Mouse (Mus musculus) stomach, postnatal 0 days (tissue): ENCODE measurements around the gene Ankrd26. TPM values are rescaled to one million over a fixed set of nuclear protein-coding genes. Genes with fewer than 3 reads are reported as not detected.
"Not testable (repeated sequence)": the region's sequence is repeated elsewhere in the genome, so short reads cannot be mapped to it uniquely, and the experiment has no call there.

Source experiments
- ATAC-seq: fragments of 200-750 bp; cut with Nextera tagmentation; 2 replicates; pipeline ENCODE4 v1.8.0; 2017; ENCODE audit not compliant: low FRiP score, low TSS enrichment
- DNase-seq: peaks from one replicate; pipeline ENCODE4 v3.0.0-alpha.2; 2016; ENCODE audit warnings: low spot score
- H3K27ac ChIP-seq: fragments of 300-500 bp; sonication (generic); replicated peaks from 2 replicates; pipeline ENCODE4 v1.5.1; 2014; ENCODE audit warnings: mild to moderate bottlenecking, control low read depth
- H3K27me3 ChIP-seq: fragments of 300-500 bp; sonication (generic); 2 replicates; pipeline ENCODE4 v1.6.1; 2014; ENCODE audit warnings: low read length; ENCODE audit not compliant: control insufficient read depth, insufficient read depth
- H3K36me3 ChIP-seq: fragments of 300-500 bp; sonication (generic); 2 replicates; pipeline ENCODE4 v1.6.1; 2014; ENCODE audit warnings: low read length, mixed read lengths; ENCODE audit not compliant: control insufficient read depth, insufficient read depth
- H3K4me1 ChIP-seq: fragments of 300-500 bp; sonication (generic); replicated peaks from 2 replicates; pipeline ENCODE4 v1.6.1; 2014; ENCODE audit warnings: antibody characterized with exemption; ENCODE audit not compliant: control insufficient read depth, insufficient read depth
- H3K4me2 ChIP-seq: fragments of 300-500 bp; sonication (generic); replicated peaks from 2 replicates; pipeline ENCODE4 v1.6.1; 2014; ENCODE audit warnings: low read depth, mild to moderate bottlenecking, control low read depth, moderate library complexity
- H3K4me3 ChIP-seq: fragments of 300-500 bp; sonication (generic); 2 replicates; pipeline ENCODE4 v1.5.1; 2014; ENCODE audit warnings: low read depth, low read length, control low read depth
- H3K9ac ChIP-seq: fragments of 300-500 bp; sonication (generic); 2 replicates; pipeline ENCODE4 v1.6.1; 2014; ENCODE audit warnings: mild to moderate bottlenecking, low read length, control low read depth, mixed read lengths
- H3K9me3 ChIP-seq: fragments of 300-500 bp; sonication (generic); 2 replicates; pipeline ENCODE4 v1.6.1; 2016; ENCODE audit warnings: low read length; ENCODE audit not compliant: control insufficient read depth
- CTCF ChIP-seq: IDR thresholded peaks from 2 replicates; pipeline ENCODE4 v1.5.1; 2016; ENCODE audit warnings: antibody characterized with exemption, low read depth, mild to moderate bottlenecking, moderate library complexity
- EP300 ChIP-seq: optimal IDR thresholded peaks from 2 replicates; pipeline ENCODE3; 2016; ENCODE audit warnings: antibody characterized with exemption
- WGBS: fragments of 180-500 bp; shearing (Covaris S2); extraction: QIAGEN DNeasy Blood & Tissue Kit; methylation state at CpG from one replicate; pipeline ENCODE4 v1.1.7; 2014; 5-methylcytosine and 5-hydroxymethylcytosine counted together
- polyA plus RNA-seq: library from polyadenylated mRNA; unstranded; fragments of >200 nt; fragmentation: Nextera tagmentation; extraction: Ambion mirVana; gene quantifications from 2 replicates; pipeline ENCODE4 v1.2.1, GENCODE M21; 2015

Ankrd26 gene
- polyA plus RNA-seq, 1 experiment from 2014 or later: 4.4 TPM

DNA sequence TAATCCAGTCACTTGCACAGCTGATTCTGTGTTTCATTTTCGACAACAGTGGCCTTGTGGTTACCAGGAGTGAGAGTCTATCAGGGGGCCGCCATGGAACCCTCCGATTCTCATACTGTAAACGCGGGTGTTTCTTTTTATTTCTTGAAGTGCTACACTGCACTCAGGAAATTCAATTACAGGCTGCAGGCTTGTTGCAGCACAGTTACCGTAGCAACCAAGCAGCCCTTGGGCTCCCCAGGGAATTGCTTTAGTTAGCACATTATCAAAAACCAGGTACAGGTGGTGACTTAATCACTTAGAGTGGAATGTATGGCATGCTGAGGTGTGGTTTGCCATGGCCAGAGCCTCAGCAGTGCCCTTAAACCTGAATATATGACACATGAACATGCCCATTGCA lies 12.3 kb upstream of the Ankrd26 start:
- no peak for TF ChIP-seq EP300
- TF ChIP-seq CTCF: no peak
- Histone ChIP-seq H3K4me2 (no peak overlapping the region), H3K4me3 (no peak overlapping the region), H3K27me3 (no peaks in the 10 kb centered on the region), H3K9ac (no peak overlapping the region), H3K36me3 (no peaks in the 10 kb centered on the region), H3K27ac (no peak overlapping the region), H3K9me3 (no peaks in the 10 kb centered on the region), H3K4me1 (no peaks in the 10 kb centered on the region)
- no peak for DNase-seq
- no peak for ATAC-seq
- 76% methylated on average over 6 of the region's 6 CpGs for WGBS

DNA sequence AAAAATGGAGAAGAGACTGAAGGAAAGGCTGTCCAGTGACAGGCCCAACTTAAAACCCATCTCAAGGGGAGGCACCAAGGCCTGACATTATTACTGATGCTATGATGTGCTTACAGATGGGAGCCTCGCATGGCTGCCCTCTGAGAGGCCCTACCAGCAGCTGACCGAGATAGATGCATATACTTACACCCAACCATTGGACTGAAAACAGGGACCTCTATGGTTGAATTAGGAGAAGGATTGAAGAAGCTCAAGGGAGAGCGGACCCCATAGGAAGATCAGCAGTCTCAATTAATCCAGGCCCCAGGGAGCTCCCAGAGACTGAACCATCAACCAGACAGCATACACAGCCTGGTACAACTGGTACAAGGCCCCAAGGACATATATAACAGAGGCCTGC lies 5.8 kb upstream of the Ankrd26 start:
- Histone ChIP-seq H3K27me3 (no peaks in the 10 kb centered on the region), H3K36me3 (no peaks in the 10 kb centered on the region), H3K9me3 (no peaks in the 10 kb centered on the region), H3K4me1 (no peaks in the 10 kb centered on the region; the same call in 1 of the 2 replicates), H3K4me2 (no peak overlapping the region), H3K9ac (no peak overlapping the region), H3K4me3 (no peak overlapping the region), H3K27ac (no peak overlapping the region)
- ATAC-seq (no peak), DNase-seq (no peak)
- TF ChIP-seq EP300: no peak
- no peak for TF ChIP-seq CTCF
- WGBS: 92% methylated on average over 3 of the region's 3 CpGs

DNA sequence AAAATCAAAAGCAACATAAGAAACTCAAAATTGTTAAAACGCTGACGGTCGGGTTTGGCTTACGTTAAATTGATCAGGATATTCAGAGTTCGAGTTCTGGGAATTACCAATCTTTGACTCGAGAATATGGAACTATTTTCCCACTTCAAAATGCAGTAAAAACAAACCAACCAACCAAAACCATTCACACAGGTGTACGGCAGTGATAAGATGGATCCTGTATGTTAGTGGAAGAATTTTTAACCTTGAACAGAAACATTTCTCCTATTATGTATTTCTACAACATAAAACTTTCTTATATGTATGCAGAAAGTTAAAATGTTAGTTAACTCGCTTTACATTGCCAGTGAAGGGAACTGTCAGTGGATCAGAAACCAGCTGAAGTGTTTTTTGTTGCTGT lies 801 bp downstream of the Ankrd26 start:
- H3K9ac ChIP-seq: peak overlapping the region; percentile 81; the same call in 1 of the 2 replicates

DNA sequence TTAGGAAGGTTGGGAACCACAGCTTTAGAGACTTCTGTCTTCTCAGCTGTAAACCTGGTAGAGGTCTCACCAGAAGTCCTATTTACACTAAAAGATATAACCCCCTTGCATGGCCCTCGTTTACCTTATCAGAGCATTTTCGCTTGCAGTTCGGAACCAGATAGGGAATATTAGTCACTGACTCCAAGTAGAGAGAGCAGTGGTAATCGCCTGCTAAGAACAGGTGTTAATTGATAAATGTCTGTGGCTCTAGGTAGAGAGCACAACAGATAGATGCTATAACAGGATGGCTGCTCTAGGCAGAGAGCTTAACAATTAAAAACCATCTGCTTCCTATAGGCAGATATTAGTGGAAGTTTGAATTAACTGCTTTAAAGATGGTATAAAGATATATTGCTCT lies 23.4 kb downstream of the Ankrd26 start:
- H3K36me3 ChIP-seq: peaks cover 2% of the 10 kb centered on the region; the same call in 1 of the 2 replicates

More for the DNA sequence above, 801 bp downstream of the Ankrd26 start:
- ATAC-seq: no peak
- Histone ChIP-seq H3K4me3 (peak overlapping the region; percentile 74), H3K27ac (no peak overlapping the region), H3K4me1 (no peaks in the 10 kb centered on the region; the same call in 1 of the 2 replicates), H3K9me3 (no peaks in the 10 kb centered on the region), H3K27me3 (no peaks in the 10 kb centered on the region), H3K4me2 (peak overlapping the region; percentile 98), H3K36me3 (peaks cover 7% of the 10 kb centered on the region)
- TF ChIP-seq CTCF (no peak), EP300 (no peak)
- 73% methylated on average over 8 of the region's 8 CpGs for WGBS
- DNase-seq: no peak

DNA sequence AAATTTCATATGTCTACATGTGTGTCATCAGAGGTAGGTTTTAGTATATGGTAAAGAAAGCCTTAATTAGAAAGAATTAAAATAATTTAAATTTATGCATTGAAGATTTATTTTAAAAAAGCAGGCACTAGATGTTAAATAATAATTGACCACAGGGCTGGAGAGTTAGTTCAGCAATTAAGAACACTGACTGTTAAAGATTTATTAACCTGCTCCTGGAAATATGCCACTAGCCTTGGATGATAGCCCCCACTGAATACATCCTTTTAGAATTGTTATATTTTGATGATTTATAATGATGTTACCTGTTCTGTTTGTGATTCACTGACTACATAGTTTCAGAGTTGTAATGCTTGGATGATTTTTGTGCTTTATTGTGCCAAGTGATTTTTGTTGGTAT lies 24.8 kb downstream of the Ankrd26 start:
- not testable (repeated sequence) for DNase-seq, H3K9me3 ChIP-seq

More for the DNA sequence above, 23.4 kb downstream of the Ankrd26 start:
- TF ChIP-seq CTCF (no peak), EP300 (no peak)
- no peak overlapping the region for H3K4me3 ChIP-seq
- H3K27me3 ChIP-seq: no peaks in the 10 kb centered on the region
- DNase-seq (no peak), ATAC-seq (no peak)
- no peaks in the 10 kb centered on the region for H3K4me1 ChIP-seq
- H3K9me3 ChIP-seq: no peaks in the 10 kb centered on the region
- H3K27ac ChIP-seq: no peak overlapping the region
- H3K9ac ChIP-seq: no peak overlapping the region
- 83% methylated on average over 4 of the region's 4 CpGs for WGBS
- H3K4me2 ChIP-seq: no peak overlapping the region

DNA sequence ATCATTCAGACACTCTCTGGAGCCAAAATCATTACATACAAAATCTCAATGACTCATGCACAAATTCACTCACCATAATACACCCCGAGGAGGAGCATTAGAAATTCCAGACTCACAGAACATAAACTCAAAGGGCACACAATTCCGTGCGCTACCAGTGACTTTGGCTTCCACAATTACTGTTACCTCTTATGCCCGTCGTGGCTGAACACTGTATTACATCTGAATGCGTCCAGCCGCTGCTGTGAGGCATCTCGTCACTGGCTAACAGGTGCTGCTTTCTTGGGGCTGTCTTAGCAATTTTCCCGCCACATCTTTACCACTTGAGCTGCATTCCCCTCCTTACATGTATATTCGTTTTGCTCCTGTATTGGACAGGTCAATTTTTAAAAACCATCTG lies 26.7 kb downstream of the Ankrd26 start:
- TF ChIP-seq CTCF: no peak
- TF ChIP-seq EP300: no peak
- no peak for DNase-seq
- Histone ChIP-seq H3K9me3 (no peaks in the 10 kb centered on the region), H3K4me1 (no peaks in the 10 kb centered on the region), H3K27ac (no peak overlapping the region), H3K27me3 (no peaks in the 10 kb centered on the region), H3K36me3 (peaks cover 6% of the 10 kb centered on the region; the same call in 1 of the 2 replicates), H3K4me2 (no peak overlapping the region), H3K9ac (no peak overlapping the region), H3K4me3 (no peak overlapping the region)
- ATAC-seq: no peak
- WGBS: 86% methylated on average over 10 of the region's 10 CpGs

More for the DNA sequence above, 24.8 kb downstream of the Ankrd26 start:
- not testable (repeated sequence) for H3K4me3 ChIP-seq, H3K36me3 ChIP-seq, H3K27ac ChIP-seq, H3K4me1 ChIP-seq, H3K27me3 ChIP-seq, ATAC-seq, H3K9ac ChIP-seq, H3K4me2 ChIP-seq
